Mouse (Mus musculus): ENCODE data around the gene Mboat7. TPM values are rescaled to one million over a fixed set of nuclear protein-coding genes. Genes with fewer than 3 reads are reported as not detected.
A peak's percentile ranks its signal among the peaks of the same experiment; 100 is the strongest.
"Not testable (repeated sequence)": the region's sequence is repeated elsewhere in the genome, so short reads cannot be mapped to it uniquely, and the experiment has no call there.

Mboat7 gene
- polyA plus RNA-seq, 1 experiment = 45.8 TPM

DNA sequence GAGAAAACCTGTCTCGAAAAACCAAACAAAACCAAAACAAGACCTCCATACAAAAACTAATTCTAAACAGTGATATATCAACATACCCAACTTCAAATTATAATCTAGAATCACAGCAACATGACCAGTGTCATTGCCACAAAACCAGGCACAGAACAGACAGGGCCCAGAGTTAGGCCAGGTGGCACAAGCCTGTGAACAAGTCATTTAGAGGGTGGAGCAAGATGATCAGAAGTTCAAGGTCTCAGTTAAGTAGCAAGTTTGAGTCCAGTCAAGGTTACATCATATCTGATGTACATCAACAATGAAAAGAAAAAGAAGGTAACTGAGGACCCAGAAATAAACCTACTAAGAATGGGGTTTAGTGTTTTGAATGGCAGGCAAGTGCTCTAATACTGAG, 15.7 kb upstream of the Mboat7 start:
- Histone ChIP-seq H3ac (ENCODE audit: control insufficient read depth, insufficient read length, low read depth) (no peak overlapping the region), H3K27me3 (ENCODE audit: control insufficient read depth, insufficient read depth, insufficient read length) (no peaks in the 10 kb centered on the region), H3K36me3 (ENCODE audit: control insufficient read depth, insufficient read depth) (peaks cover 35% of the 10 kb centered on the region), H3K79me3 (ENCODE audit: low read depth) (peaks cover 26% of the 10 kb centered on the region), H3K4me3 (ENCODE audit: insufficient read depth, poor library complexity, severe bottlenecking) (no peak overlapping the region), H3K79me2 (ENCODE audit: control insufficient read depth, insufficient read depth) (peaks cover 33% of the 10 kb centered on the region)
- no peak for TF ChIP-seq CEBPB (IDR thresholded peaks at IDR 0.05; ENCODE audit: low read depth)
- no peak for TF ChIP-seq MYOG (IDR thresholded peaks at IDR 0.05; ENCODE audit: control insufficient read depth, extremely low read depth, insufficient read length)
- no peak for TF ChIP-seq CTCF (IDR thresholded peaks at IDR 0.05; ENCODE audit: control insufficient read depth, insufficient read depth, insufficient read length)
- TF ChIP-seq USF1 (IDR thresholded peaks at IDR 0.05; ENCODE audit: low read depth) = no peak
- TF ChIP-seq FOSL1 (IDR thresholded peaks at IDR 0.05; ENCODE audit: insufficient read depth, low read length, poor library complexity, severe bottlenecking) = no peak
- no peak for TF ChIP-seq MYOD1 (IDR thresholded peaks at IDR 0.05; ENCODE audit: control insufficient read depth, insufficient read length, low read depth)
- TF ChIP-seq MAX (IDR thresholded peaks at IDR 0.05) = no peak

DNA sequence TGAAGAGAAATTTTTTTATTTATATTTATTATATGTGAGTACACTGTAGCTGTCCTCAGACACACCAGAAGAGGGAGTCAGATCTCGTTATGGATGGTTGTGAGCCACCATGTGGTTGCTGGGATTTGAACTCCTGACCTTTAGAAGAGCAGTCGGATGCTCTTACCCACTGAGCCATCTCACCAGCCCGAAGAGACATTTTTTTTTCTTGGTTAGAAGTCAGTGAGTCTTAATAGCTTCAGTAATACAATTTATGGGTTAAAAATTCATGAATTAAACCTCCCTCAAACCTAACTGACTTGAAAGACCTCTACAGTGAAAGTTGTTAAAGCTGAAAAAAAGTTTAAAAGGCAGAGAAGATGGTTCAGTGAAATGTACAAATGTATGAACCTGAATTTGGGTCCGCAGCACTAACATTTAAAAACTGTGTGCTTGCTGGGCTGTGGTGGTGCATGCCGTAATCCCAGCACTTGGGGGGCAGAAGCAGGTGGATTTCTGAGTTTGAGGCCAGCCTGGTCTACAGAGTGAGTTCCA, 15.2 kb upstream of the Mboat7 start:
- not testable (repeated sequence) for H3K4me3 ChIP-seq (ENCODE audit: insufficient read depth, poor library complexity, severe bottlenecking); H3K27me3 ChIP-seq (ENCODE audit: control insufficient read depth, insufficient read depth, insufficient read length); H3ac ChIP-seq (ENCODE audit: control insufficient read depth, insufficient read length, low read depth)
- Histone ChIP-seq H3K79me2 (ENCODE audit: control insufficient read depth, insufficient read depth) (peaks cover 35% of the 10 kb centered on the region), H3K79me3 (ENCODE audit: low read depth) (peaks cover 27% of the 10 kb centered on the region), H3K36me3 (ENCODE audit: control insufficient read depth, insufficient read depth) (peaks cover 35% of the 10 kb centered on the region)

DNA sequence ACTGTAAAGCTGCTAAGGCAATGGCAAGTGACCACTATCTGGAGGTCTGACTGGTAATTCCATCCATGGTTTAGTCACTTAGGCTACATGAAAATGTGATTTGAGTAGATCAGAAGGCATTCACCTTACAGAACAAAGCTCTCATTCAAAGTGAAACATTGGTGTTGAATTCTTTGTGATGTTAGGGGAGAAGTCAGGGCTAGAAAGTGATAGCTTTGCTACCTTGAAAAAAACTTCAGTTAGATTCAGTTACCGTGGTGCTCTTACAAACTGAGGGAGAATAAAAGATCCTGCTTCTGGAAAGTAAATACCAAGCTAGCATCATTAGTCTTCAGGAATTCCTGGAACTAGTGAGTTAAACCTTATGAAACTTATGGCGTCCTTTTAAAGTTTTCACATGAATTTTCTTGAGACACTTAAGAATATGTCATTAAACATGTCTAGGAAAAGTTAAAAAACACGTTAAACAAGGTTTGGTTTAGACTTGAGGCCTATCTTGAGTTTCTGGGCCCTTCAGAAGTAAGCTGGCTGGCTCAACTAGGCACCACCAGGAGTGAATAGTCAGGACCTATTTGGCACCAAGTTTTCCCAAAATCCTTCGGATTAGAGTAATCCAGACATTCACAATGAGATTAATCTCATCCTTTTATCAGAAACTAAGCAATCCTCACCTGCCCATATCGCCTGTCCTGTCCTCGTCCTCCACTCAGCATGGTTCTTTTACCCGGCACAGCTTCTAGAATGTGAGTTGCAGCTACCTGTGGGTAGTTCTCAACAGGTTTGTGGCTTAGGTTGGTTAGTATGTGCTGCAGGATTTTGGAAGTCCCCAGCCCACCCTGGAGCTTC, 14.5 kb upstream of the Mboat7 start:
- Histone ChIP-seq H3K36me3 (ENCODE audit: control insufficient read depth, insufficient read depth) (peaks cover 35% of the 10 kb centered on the region), H3K79me2 (ENCODE audit: control insufficient read depth, insufficient read depth) (peaks cover 35% of the 10 kb centered on the region), H3K79me3 (ENCODE audit: low read depth) (peaks cover 28% of the 10 kb centered on the region), H3ac (ENCODE audit: control insufficient read depth, insufficient read length, low read depth) (no peak overlapping the region), H3K27me3 (ENCODE audit: control insufficient read depth, insufficient read depth, insufficient read length) (no peaks in the 10 kb centered on the region), H3K4me3 (ENCODE audit: insufficient read depth, poor library complexity, severe bottlenecking) (no peak overlapping the region)
- no peak for TF ChIP-seq CEBPB (IDR thresholded peaks at IDR 0.05; ENCODE audit: low read depth)
- no peak for TF ChIP-seq MYOD1 (IDR thresholded peaks at IDR 0.05; ENCODE audit: control insufficient read depth, insufficient read length, low read depth)
- TF ChIP-seq CTCF (IDR thresholded peaks at IDR 0.05; ENCODE audit: control insufficient read depth, insufficient read depth, insufficient read length) = no peak

DNA sequence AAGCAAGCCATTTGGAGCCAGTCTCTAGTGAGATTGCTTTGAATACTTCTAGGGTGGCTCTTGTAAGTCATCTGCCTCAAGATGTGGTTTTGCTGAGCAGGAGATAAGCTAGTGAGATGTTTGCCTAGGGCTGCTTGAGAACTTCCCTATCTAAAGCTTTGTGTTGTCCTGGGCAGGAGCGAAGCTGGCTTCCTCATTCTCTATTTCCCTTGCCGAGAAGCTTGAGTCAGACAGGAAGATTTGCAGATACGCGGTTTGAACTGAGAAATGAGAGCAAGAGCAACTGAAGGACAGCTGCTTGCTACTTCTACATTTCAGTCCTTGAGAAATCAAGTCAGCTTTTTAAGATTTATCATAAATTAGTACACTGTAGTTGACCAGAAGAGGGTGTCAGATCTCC, 13.7 kb upstream of the Mboat7 start:
- H3K4me3 ChIP-seq (ENCODE audit: insufficient read depth, poor library complexity, severe bottlenecking) = no peak overlapping the region
- H3K79me3 ChIP-seq (ENCODE audit: low read depth) = peaks cover 28% of the 10 kb centered on the region
- H3ac ChIP-seq (ENCODE audit: control insufficient read depth, insufficient read length, low read depth) = peak overlapping the region; percentile 2
- peaks cover 35% of the 10 kb centered on the region for H3K79me2 ChIP-seq (ENCODE audit: control insufficient read depth, insufficient read depth)
- no peaks in the 10 kb centered on the region for H3K27me3 ChIP-seq (ENCODE audit: control insufficient read depth, insufficient read depth, insufficient read length)
- TF ChIP-seq MYOG (IDR thresholded peaks at IDR 0.05; ENCODE audit: control insufficient read depth, extremely low read depth, insufficient read length) (no peak), MAX (IDR thresholded peaks at IDR 0.05) (no peak), CEBPB (IDR thresholded peaks at IDR 0.05; ENCODE audit: low read depth) (no peak)
- peaks cover 35% of the 10 kb centered on the region for H3K36me3 ChIP-seq (ENCODE audit: control insufficient read depth, insufficient read depth)

DNA sequence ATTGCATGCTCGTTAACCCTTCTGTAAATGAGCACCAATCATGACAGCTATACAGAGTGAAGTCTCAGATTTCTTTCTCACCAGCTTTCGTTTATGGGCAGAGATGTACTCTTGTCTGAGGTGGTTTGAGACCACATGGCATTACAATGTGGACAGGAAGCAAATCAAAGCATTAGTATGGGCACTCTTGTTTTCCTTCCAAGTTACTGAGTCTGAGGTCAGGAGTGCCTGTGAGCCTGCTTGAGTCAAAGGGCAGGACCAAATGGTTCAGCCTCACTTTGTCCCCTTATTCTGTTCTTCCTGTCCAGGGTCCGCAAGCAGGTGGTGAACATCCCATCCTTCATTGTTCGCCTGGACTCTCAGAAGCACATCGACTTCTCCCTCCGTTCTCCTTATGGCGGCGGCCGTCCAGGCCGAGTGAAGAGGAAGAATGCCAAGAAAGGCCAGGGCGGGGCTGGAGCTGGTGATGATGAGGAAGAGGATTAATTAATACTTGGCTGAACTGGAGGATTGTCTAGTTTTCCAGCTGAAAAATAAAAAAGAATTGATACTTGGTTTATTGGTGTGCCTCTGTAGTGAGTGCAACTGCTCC, 13.1 kb upstream of the Mboat7 start:
- Histone ChIP-seq H3K79me2 (ENCODE audit: control insufficient read depth, insufficient read depth) (peaks cover 35% of the 10 kb centered on the region), H3K79me3 (ENCODE audit: low read depth) (peaks cover 28% of the 10 kb centered on the region), H3ac (ENCODE audit: control insufficient read depth, insufficient read length, low read depth) (peak overlapping the region; percentile 85), H3K27me3 (ENCODE audit: control insufficient read depth, insufficient read depth, insufficient read length) (no peaks in the 10 kb centered on the region), H3K36me3 (ENCODE audit: control insufficient read depth, insufficient read depth) (peaks cover 35% of the 10 kb centered on the region), H3K4me3 (ENCODE audit: insufficient read depth, poor library complexity, severe bottlenecking) (peak overlapping the region; percentile 99)
- no peak for TF ChIP-seq FOSL1 (IDR thresholded peaks at IDR 0.05; ENCODE audit: insufficient read depth, low read length, poor library complexity, severe bottlenecking)
- TF ChIP-seq USF1 (IDR thresholded peaks at IDR 0.05; ENCODE audit: low read depth) = no peak
- no peak for TF ChIP-seq MAX (IDR thresholded peaks at IDR 0.05)
- TF ChIP-seq MYOD1 (IDR thresholded peaks at IDR 0.05; ENCODE audit: control insufficient read depth, insufficient read length, low read depth) = no peak
- no peak for TF ChIP-seq MYOG (IDR thresholded peaks at IDR 0.05; ENCODE audit: control insufficient read depth, extremely low read depth, insufficient read length)
- no peak for TF ChIP-seq CEBPB (IDR thresholded peaks at IDR 0.05; ENCODE audit: low read depth)
- no peak for TF ChIP-seq CTCF (IDR thresholded peaks at IDR 0.05; ENCODE audit: control insufficient read depth, insufficient read depth, insufficient read length)

DNA sequence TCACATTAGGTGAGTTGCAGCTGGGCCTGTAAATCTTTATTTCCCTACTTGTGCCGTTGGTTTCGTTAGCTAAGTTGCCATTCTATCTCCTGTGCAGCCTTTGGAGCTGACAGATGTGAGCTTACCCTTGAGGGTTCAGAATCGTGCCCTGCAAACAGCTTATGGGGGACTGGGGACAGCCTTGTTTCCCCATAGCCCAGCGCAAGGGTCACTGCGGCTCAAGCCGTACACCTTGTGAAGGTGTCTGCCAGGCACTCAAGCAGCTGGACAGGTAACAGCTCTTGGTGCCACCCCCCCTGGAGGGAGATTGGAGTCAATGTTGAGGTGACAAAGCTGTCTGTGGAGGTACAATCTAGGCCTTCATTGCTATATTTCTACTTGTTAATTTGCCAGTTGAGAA, 12.6 kb upstream of the Mboat7 start:
- no peak for TF ChIP-seq FOSL1 (IDR thresholded peaks at IDR 0.05; ENCODE audit: insufficient read depth, low read length, poor library complexity, severe bottlenecking)
- no peak for TF ChIP-seq USF1 (IDR thresholded peaks at IDR 0.05; ENCODE audit: low read depth)
- no peak for TF ChIP-seq CEBPB (IDR thresholded peaks at IDR 0.05; ENCODE audit: low read depth)
- no peak for TF ChIP-seq MYOG (IDR thresholded peaks at IDR 0.05; ENCODE audit: control insufficient read depth, extremely low read depth, insufficient read length)
- TF ChIP-seq MYOD1 (IDR thresholded peaks at IDR 0.05; ENCODE audit: control insufficient read depth, insufficient read length, low read depth) = no peak
- TF ChIP-seq CTCF (IDR thresholded peaks at IDR 0.05; ENCODE audit: control insufficient read depth, insufficient read depth, insufficient read length) = no peak
- TF ChIP-seq MAX (IDR thresholded peaks at IDR 0.05) = no peak
- no peaks in the 10 kb centered on the region for H3K27me3 ChIP-seq (ENCODE audit: control insufficient read depth, insufficient read depth, insufficient read length)
- peaks cover 35% of the 10 kb centered on the region for H3K36me3 ChIP-seq (ENCODE audit: control insufficient read depth, insufficient read depth)
- peaks cover 28% of the 10 kb centered on the region for H3K79me3 ChIP-seq (ENCODE audit: low read depth)
- H3K79me2 ChIP-seq (ENCODE audit: control insufficient read depth, insufficient read depth) = peaks cover 35% of the 10 kb centered on the region
- H3K4me3 ChIP-seq (ENCODE audit: insufficient read depth, poor library complexity, severe bottlenecking) = peak overlapping the region; percentile 99
- H3ac ChIP-seq (ENCODE audit: control insufficient read depth, insufficient read length, low read depth) = peak overlapping the region; percentile 85

DNA sequence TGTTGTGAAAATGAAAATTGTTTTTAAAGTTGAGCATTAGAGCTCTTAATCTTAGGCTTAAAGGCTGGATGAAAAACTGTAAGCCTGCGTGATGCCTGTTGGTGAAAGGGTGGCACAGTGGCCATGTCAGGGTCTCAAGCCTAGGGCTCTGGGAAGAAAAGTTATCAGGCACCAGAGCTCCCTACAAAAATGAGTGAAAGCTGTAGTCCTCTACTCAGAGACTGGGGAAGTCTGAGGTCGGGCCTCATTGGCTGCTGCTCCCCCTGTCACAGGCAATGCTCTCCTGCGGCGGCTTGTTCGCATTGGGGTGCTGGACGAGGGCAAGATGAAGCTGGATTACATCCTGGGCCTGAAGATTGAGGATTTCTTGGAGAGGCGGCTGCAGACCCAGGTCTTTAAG, 12.1 kb upstream of the Mboat7 start:
- peak overlapping the region; percentile 99 for H3K4me3 ChIP-seq (ENCODE audit: insufficient read depth, poor library complexity, severe bottlenecking)
- H3K79me3 ChIP-seq (ENCODE audit: low read depth) = peaks cover 28% of the 10 kb centered on the region
- peaks cover 35% of the 10 kb centered on the region for H3K36me3 ChIP-seq (ENCODE audit: control insufficient read depth, insufficient read depth)
- H3K27me3 ChIP-seq (ENCODE audit: control insufficient read depth, insufficient read depth, insufficient read length) = not testable (repeated sequence)
- peaks cover 35% of the 10 kb centered on the region for H3K79me2 ChIP-seq (ENCODE audit: control insufficient read depth, insufficient read depth)
- H3ac ChIP-seq (ENCODE audit: control insufficient read depth, insufficient read length, low read depth) = peak overlapping the region; percentile 85

All from C2C12 (cell line).